Mouse (Mus musculus) large intestine, adult 2 months (tissue): ENCODE data around the gene Galnt16. TPM values are rescaled to one million over a fixed set of nuclear protein-coding genes. Genes with fewer than 3 reads are reported as not detected.

Experiments used
- DNase-seq: peaks from one replicate; pipeline ENCODE4 v3.0.0-alpha.2; 2012; ENCODE audit warnings: low read depth, low spot score
- WGBS: fragments of 180-500 bp; shearing (Covaris S2); methylation state at CpG from one replicate; pipeline ENCODE4 v1.1.7; 2018; 5-methylcytosine and 5-hydroxymethylcytosine counted together
- polyA plus RNA-seq: library from polyadenylated mRNA; depleted of rRNA; stranded (reverse); fragments of >200 nt; gene quantifications from 2 replicates; pipeline ENCODE4 v1.2.3, GENCODE M21; 2012

The Galnt16 gene
- polyA plus RNA-seq, 1 experiment: 0.82 TPM

GRCm38 (mm10) chr12:80584973-80585372 lies 66.9 kb downstream of the Galnt16 start:
- WGBS: 19% methylated on average over 2 of the region's 2 CpGs
- no peak for DNase-seq

GRCm38 (mm10) chr12:80594141-80594540 lies 76.1 kb downstream of the Galnt16 start:
- WGBS: 83% methylated on average over 4 of the region's 4 CpGs
- no peak for DNase-seq

- DNase-seq: no peak
- WGBS: 87% methylated on average over 4 of the region's 4 CpGs
These were observed 76.7 kb downstream of the Galnt16 start for GRCm38 (mm10) chr12:80594781-80595180.

GRCm38 (mm10) chr12:80595566-80595965 lies 77.5 kb downstream of the Galnt16 start:
- 93% methylated on average over 4 of the region's 4 CpGs for WGBS
- no peak for DNase-seq

- WGBS: 76% methylated on average over 4 of the region's 4 CpGs
These were observed 77.9 kb downstream of the Galnt16 start for GRCm38 (mm10) chr12:80595968-80596367.

GRCm38 (mm10) chr12:80598236-80598635 lies 80.2 kb downstream of the Galnt16 start:
- DNase-seq: no peak
- WGBS: 65% methylated on average over 7 of the region's 7 CpGs

More at GRCm38 (mm10) chr12:80595968-80596367, 77.9 kb downstream of the Galnt16 start:
- no peak for DNase-seq

- DNase-seq: no peak
- WGBS: 54% methylated on average over 6 of the region's 6 CpGs
These were observed 80.7 kb downstream of the Galnt16 start for GRCm38 (mm10) chr12:80598756-80599155.

- WGBS: 83% methylated on average over 9 of the region's 9 CpGs
These were observed 83.7 kb downstream of the Galnt16 start for GRCm38 (mm10) chr12:80601597-80602269.

GRCm38 (mm10) chr12:80602432-80602831 lies 84.4 kb downstream of the Galnt16 start:
- no peak for DNase-seq
- WGBS: 76% methylated on average over 5 of the region's 5 CpGs

More at GRCm38 (mm10) chr12:80601597-80602269, 83.7 kb downstream of the Galnt16 start:
- no peak for DNase-seq

- no peak for DNase-seq
- 5% methylated on average over 4 of the region's 4 CpGs for WGBS
These were observed 85.5 kb downstream of the Galnt16 start for GRCm38 (mm10) chr12:80603566-80603965.

GRCm38 (mm10) chr12:80604218-80604617 lies 86.1 kb downstream of the Galnt16 start:
- 94% methylated on average over 2 of the region's 2 CpGs for WGBS

GRCm38 (mm10) chr12:80608576-80608975 lies 90.5 kb downstream of the Galnt16 start:
- 92% methylated on average over 1 of the region's 1 CpGs for WGBS
- DNase-seq: no peak

More at GRCm38 (mm10) chr12:80604218-80604617, 86.1 kb downstream of the Galnt16 start:
- DNase-seq: no peak

GRCm38 (mm10) chr12:80609928-80610327 lies 91.9 kb downstream of the Galnt16 start:
- no peak for DNase-seq
- WGBS: 76% methylated on average over 3 of the region's 3 CpGs

- 47% methylated on average over 9 of the region's 9 CpGs for WGBS
- no peak for DNase-seq
These were observed 94.2 kb downstream of the Galnt16 start for GRCm38 (mm10) chr12:80612113-80612791.

- 29% methylated on average over 7 of the region's 7 CpGs for WGBS
- DNase-seq: no peak
These were observed 97.5 kb downstream of the Galnt16 start for GRCm38 (mm10) chr12:80615371-80616257.

GRCm38 (mm10) chr12:80620501-80620900 lies 102.4 kb downstream of the Galnt16 start:
- no peak for DNase-seq
- 68% methylated on average over 5 of the region's 5 CpGs for WGBS

- 86% methylated on average over 5 of the region's 5 CpGs for WGBS
- DNase-seq: no peak
These were observed 113.7 kb downstream of the Galnt16 start for GRCm38 (mm10) chr12:80631790-80632189.

- 1% methylated on average over 48 of the region's 48 CpGs for WGBS
- DNase-seq: no peak
These were observed 124.9 kb downstream of the Galnt16 start for GRCm38 (mm10) chr12:80642725-80643692.
